In genomic region chr6:147216156-147216555, GRCm38 (mm10) we compare ENCODE assay signal across 16 mouse cellular contexts. TPM values are rescaled to one million over a fixed set of nuclear protein-coding genes. Genes with fewer than 3 reads are reported as not detected.
"Had no signal": no experiment of that assay in that cellular context is flagged by ENCODE, and none has a peak within 500 bp of the region (broad histone marks: within the 10 kb centered on the region; RNA-seq: fewer than 3 reads in every experiment).

No protein-coding gene starts in this region.

- H3K36me3 ChIP-seq: kidney, embryonic 15.5 days; limb, embryonic 10.5 days; liver, embryonic 15.5 days; midbrain, embryonic 15.5 days; neural tube, embryonic 13.5 days; stomach, embryonic 15.5 days had no signal

- H3K4me2 ChIP-seq: kidney, embryonic 15.5 days; liver, embryonic 11.5 days; liver, embryonic 15.5 days; midbrain, embryonic 15.5 days; neural tube, embryonic 13.5 days; stomach, embryonic 15.5 days had no signal

- H3K27me3 ChIP-seq: kidney, embryonic 15.5 days; liver, embryonic 15.5 days; midbrain, embryonic 15.5 days; neural tube, embryonic 13.5 days; stomach, embryonic 15.5 days had no signal

- H3K4me3 ChIP-seq: kidney, embryonic 15.5 days; limb, embryonic 10.5 days; liver, embryonic 15.5 days; midbrain, embryonic 15.5 days; neural tube, embryonic 13.5 days; stomach, embryonic 15.5 days had no signal

- H3K9ac ChIP-seq: kidney, embryonic 15.5 days; liver, embryonic 15.5 days; midbrain, embryonic 15.5 days; neural tube, embryonic 13.5 days; stomach, embryonic 15.5 days had no signal

- DNase-seq: kidney, adult 18-20 months; kidney, postnatal 14 days; lung, adult 2 months; lung, postnatal 36 days; right cerebral cortex, postnatal 14 days; thymus, adult 2 months; thymus, postnatal 25 days had no signal

- H3K27ac ChIP-seq: kidney, embryonic 15.5 days; limb, embryonic 10.5 days; liver, embryonic 15.5 days; midbrain, embryonic 15.5 days; neural tube, embryonic 13.5 days; stomach, embryonic 15.5 days had no signal

- H3K9me3 ChIP-seq: kidney, embryonic 15.5 days; limb, embryonic 10.5 days; liver, embryonic 15.5 days; midbrain, embryonic 15.5 days; neural tube, embryonic 13.5 days; stomach, embryonic 15.5 days had no signal

- H3K4me1 ChIP-seq: liver, embryonic 15.5 days; midbrain, embryonic 15.5 days; stomach, embryonic 15.5 days had no signal

- ATAC-seq: lung, postnatal 0 days; midbrain, embryonic 15.5 days had no signal

RNA-seq across cellular contexts. Expression of gene Pthlh, which starts 47.8 kb away (rescaled TPM):
- total RNA-seq: megakaryocyte progenitor cell, adult 5-6 weeks had no signal
- polyA plus RNA-seq: liver, embryonic 15.5 days had no signal
